Mouse (Mus musculus) liver, embryonic 11.5 days (tissue): ENCODE results near the gene Palld. TPM values are rescaled to one million over a fixed set of nuclear protein-coding genes. Genes with fewer than 3 reads are reported as not detected.

ENCODE experiments used
- ATAC-seq: fragments of 200-750 bp; cut with Nextera tagmentation; replicated peaks from 2 replicates; pipeline ENCODE4 v1.8.0; 2017; ENCODE audit warnings: moderate number of reproducible peaks, mild to moderate bottlenecking, moderate TSS enrichment, moderate library complexity; ENCODE audit not compliant: low FRiP score
- DNase-seq: peaks from one replicate; pipeline ENCODE4 v3.0.0-alpha.2; 2017; ENCODE audit warnings: low spot score
- H3K27ac ChIP-seq: fragments of 300-500 bp; sonication (generic); 2 replicates; pipeline ENCODE4 v1.5.1; 2014; ENCODE audit warnings: mild to moderate bottlenecking, low read depth, low read length, control low read depth
- H3K27me3 ChIP-seq: fragments of 300-500 bp; sonication (generic); replicated peaks from 2 replicates; pipeline ENCODE4 v1.6.1; 2014; ENCODE audit warnings: low read length, mixed read lengths; ENCODE audit not compliant: control insufficient read depth, insufficient read depth
- H3K36me3 ChIP-seq: fragments of 300-500 bp; sonication (generic); 2 replicates; pipeline ENCODE4 v1.6.1; 2014; ENCODE audit warnings: mild to moderate bottlenecking, low read length, moderate library complexity, mixed read lengths; ENCODE audit not compliant: control insufficient read depth, insufficient read depth
- H3K4me1 ChIP-seq: fragments of 300-500 bp; sonication (generic); replicated peaks from 2 replicates; pipeline ENCODE4 v1.6.1; 2014; ENCODE audit warnings: low read length, mixed read lengths; ENCODE audit not compliant: control insufficient read depth, insufficient read depth
- H3K4me2 ChIP-seq: fragments of 300-500 bp; sonication (generic); 2 replicates; pipeline ENCODE4 v1.6.1; 2014; ENCODE audit warnings: mild to moderate bottlenecking, control low read depth, moderate library complexity
- H3K4me3 ChIP-seq: fragments of 300-500 bp; sonication (generic); 2 replicates; pipeline ENCODE4 v1.5.1; 2014; ENCODE audit warnings: low read depth, low read length, control low read depth
- H3K9ac ChIP-seq: fragments of 300-500 bp; sonication (generic); 2 replicates; pipeline ENCODE4 v1.6.1; 2014; ENCODE audit warnings: low read depth, low read length, control low read depth
- H3K9me3 ChIP-seq: fragments of 300-500 bp; sonication (generic); 2 replicates; pipeline ENCODE4 v1.6.1; 2016; ENCODE audit warnings: low read length, inconsistent platforms, mixed read lengths; ENCODE audit not compliant: control insufficient read depth
- WGBS: fragments of 180-500 bp; shearing (Covaris S2); extraction: QIAGEN DNeasy Blood & Tissue Kit; methylation state at CpG from one replicate; pipeline ENCODE4 v1.1.7; 2014; 5-methylcytosine and 5-hydroxymethylcytosine counted together
- polyA plus RNA-seq: library from polyadenylated mRNA; unstranded; fragments of >200 nt; fragmentation: Nextera tagmentation; extraction: Ambion mirVana; gene quantifications from 2 replicates; pipeline ENCODE4 v1.2.1, GENCODE M21; 2014

The Palld gene
- polyA plus RNA-seq, 1 experiment from 2014 or later: 22.9 TPM

- Histone ChIP-seq H3K4me2 (no peak overlapping the region), H3K4me1 (no peaks in the 10 kb centered on the region), H3K27me3 (no peaks in the 10 kb centered on the region), H3K27ac (no peak overlapping the region), H3K36me3 (no peaks in the 10 kb centered on the region), H3K4me3 (no peak overlapping the region), H3K9me3 (no peaks in the 10 kb centered on the region), H3K9ac (no peak overlapping the region)
- DNase-seq (no peak), ATAC-seq (no peak)
- WGBS: 80% methylated on average over 4 of the region's 4 CpGs
These were observed 218.1 kb downstream of the Palld start for GRCm38 (mm10) chr8:61684280-61684939.

- H3K27ac ChIP-seq: no peak overlapping the region
- H3K4me1 ChIP-seq: no peaks in the 10 kb centered on the region
- ATAC-seq (no peak), DNase-seq (no peak)
- H3K9ac ChIP-seq: no peak overlapping the region
- H3K4me2 ChIP-seq: no peak overlapping the region
- WGBS: 52% methylated on average over 2 of the region's 2 CpGs
- H3K36me3 ChIP-seq: no peaks in the 10 kb centered on the region
- no peaks in the 10 kb centered on the region for H3K9me3 ChIP-seq
- no peak overlapping the region for H3K4me3 ChIP-seq
- H3K27me3 ChIP-seq: no peaks in the 10 kb centered on the region
These were observed 219.6 kb downstream of the Palld start for GRCm38 (mm10) chr8:61682902-61683301.

- H3K4me1 ChIP-seq: no peaks in the 10 kb centered on the region
- H3K27ac ChIP-seq: no peak overlapping the region
- H3K4me2 ChIP-seq: no peak overlapping the region
- no peaks in the 10 kb centered on the region for H3K36me3 ChIP-seq
- no peak overlapping the region for H3K4me3 ChIP-seq
- no peaks in the 10 kb centered on the region for H3K27me3 ChIP-seq
- DNase-seq (no peak), ATAC-seq (no peak)
- no peaks in the 10 kb centered on the region for H3K9me3 ChIP-seq
- WGBS: 49% methylated on average over 3 of the region's 3 CpGs
- H3K9ac ChIP-seq: no peak overlapping the region
These were observed 221.3 kb downstream of the Palld start for GRCm38 (mm10) chr8:61681217-61681616.

- no peak overlapping the region for H3K4me3 ChIP-seq
- WGBS: 90% methylated on average over 5 of the region's 5 CpGs
- DNase-seq: no peak
- no peak for ATAC-seq
- no peaks in the 10 kb centered on the region for H3K9me3 ChIP-seq
- H3K9ac ChIP-seq: no peak overlapping the region
- H3K36me3 ChIP-seq: no peaks in the 10 kb centered on the region
- H3K27me3 ChIP-seq: no peaks in the 10 kb centered on the region
- H3K4me1 ChIP-seq: no peaks in the 10 kb centered on the region
- H3K27ac ChIP-seq: no peak overlapping the region
- no peak overlapping the region for H3K4me2 ChIP-seq
These were observed 225.3 kb downstream of the Palld start for GRCm38 (mm10) chr8:61677227-61677626.

- Histone ChIP-seq H3K27ac (no peak overlapping the region), H3K4me1 (0 out of 2 replicates have a peak, but pooled peaks cover 2% of the 10 kb centered on the region), H3K9me3 (no peaks in the 10 kb centered on the region), H3K4me3 (no peak overlapping the region), H3K4me2 (no peak overlapping the region), H3K9ac (no peak overlapping the region), H3K36me3 (no peaks in the 10 kb centered on the region), H3K27me3 (no peaks in the 10 kb centered on the region)
- DNase-seq: no peak
- ATAC-seq: no peak
These were observed 231.3 kb downstream of the Palld start for GRCm38 (mm10) chr8:61671151-61671550.

- H3K9me3 ChIP-seq: no peaks in the 10 kb centered on the region
- 66% methylated on average over 4 of the region's 4 CpGs for WGBS
These were observed 232.1 kb downstream of the Palld start for GRCm38 (mm10) chr8:61670376-61670775.

GRCm38 (mm10) chr8:61666919-61667318 lies 235.6 kb downstream of the Palld start:
- Histone ChIP-seq H3K36me3 (no peaks in the 10 kb centered on the region), H3K9me3 (no peaks in the 10 kb centered on the region), H3K4me3 (no peak overlapping the region), H3K27me3 (no peaks in the 10 kb centered on the region), H3K4me1 (0 out of 2 replicates have a peak, but pooled peaks cover 2% of the 10 kb centered on the region), H3K4me2 (no peak overlapping the region), H3K27ac (no peak overlapping the region), H3K9ac (no peak overlapping the region)
- ATAC-seq (no peak), DNase-seq (no peak)
- WGBS: 47% methylated on average over 6 of the region's 6 CpGs

More at GRCm38 (mm10) chr8:61670376-61670775, 232.1 kb downstream of the Palld start:
- H3K27ac ChIP-seq: no peak overlapping the region
- H3K4me2 ChIP-seq: no peak overlapping the region
- H3K9ac ChIP-seq: no peak overlapping the region
- no peaks in the 10 kb centered on the region for H3K27me3 ChIP-seq
- H3K4me3 ChIP-seq: no peak overlapping the region
- H3K36me3 ChIP-seq: no peaks in the 10 kb centered on the region
- 0 out of 2 replicates have a peak, but pooled peaks cover 2% of the 10 kb centered on the region for H3K4me1 ChIP-seq
- DNase-seq (no peak), ATAC-seq (no peak)

- no peak for DNase-seq
- ATAC-seq: no peak
- Histone ChIP-seq H3K36me3 (no peaks in the 10 kb centered on the region), H3K4me2 (no peak overlapping the region), H3K4me1 (0 out of 2 replicates have a peak, but pooled peaks cover 2% of the 10 kb centered on the region), H3K9me3 (no peaks in the 10 kb centered on the region), H3K9ac (no peak overlapping the region), H3K27ac (no peak overlapping the region), H3K4me3 (no peak overlapping the region), H3K27me3 (no peaks in the 10 kb centered on the region)
- 47% methylated on average over 8 of the region's 8 CpGs for WGBS
These were observed 237.5 kb downstream of the Palld start for GRCm38 (mm10) chr8:61665021-61665420.

GRCm38 (mm10) chr8:61664162-61664561 lies 238.3 kb downstream of the Palld start:
- no peaks in the 10 kb centered on the region for H3K36me3 ChIP-seq
- H3K9me3 ChIP-seq: no peaks in the 10 kb centered on the region
- no peak overlapping the region for H3K27ac ChIP-seq
- ATAC-seq (no peak), DNase-seq (no peak)
- no peak overlapping the region for H3K9ac ChIP-seq
- H3K4me3 ChIP-seq: no peak overlapping the region
- 75% methylated on average over 6 of the region's 6 CpGs for whole genome bisulfite sequencing
- H3K4me2 ChIP-seq: no peak overlapping the region
- H3K27me3 ChIP-seq: no peaks in the 10 kb centered on the region
- H3K4me1 ChIP-seq: 0 out of 2 replicates have a peak, but pooled peaks cover 2% of the 10 kb centered on the region
